Mouse (Mus musculus): ENCODE results near the gene Gm28845. TPM values are rescaled to one million over a fixed set of nuclear protein-coding genes. Genes with fewer than 3 reads are reported as not detected.
A peak's percentile ranks its signal among the peaks of the same experiment; 100 is the strongest.
"Not testable (repeated sequence)": the region's sequence is repeated elsewhere in the genome, so short reads cannot be mapped to it uniquely, and the experiment has no call there.

Gm28845 gene
- total RNA-seq, 2 experiments from 2014 or later, result 0.54 TPM; not detected in 1

GRCm38 (mm10) chr1:65096953-65097352 is 22.4 kb downstream of the Gm28845 start:
- TF ChIP-seq CTCF (IDR thresholded peaks at IDR 0.05), result no peak
- no peak overlapping the region for H3K27ac ChIP-seq
- DNase-seq (ENCODE audit: extremely low spot score in 1 of 2, low spot score in 2 of 2), result no peak
- intact Hi-C loops (cut with DNase I), result no loop called here
- no peak overlapping the region for H3K4me3 ChIP-seq

- no peak overlapping the region for H3K27ac ChIP-seq
- intact Hi-C loops (cut with DNase I), result no loop called here
- no peak for DNase-seq (ENCODE audit: extremely low spot score in 1 of 2, low spot score in 2 of 2)
- H3K4me3 ChIP-seq, result no peak overlapping the region
- TF ChIP-seq CTCF (IDR thresholded peaks at IDR 0.05), result no peak
Observed at GRCm38 (mm10) chr1:65091566-65091965, 27.8 kb downstream of the Gm28845 start.

DNA sequence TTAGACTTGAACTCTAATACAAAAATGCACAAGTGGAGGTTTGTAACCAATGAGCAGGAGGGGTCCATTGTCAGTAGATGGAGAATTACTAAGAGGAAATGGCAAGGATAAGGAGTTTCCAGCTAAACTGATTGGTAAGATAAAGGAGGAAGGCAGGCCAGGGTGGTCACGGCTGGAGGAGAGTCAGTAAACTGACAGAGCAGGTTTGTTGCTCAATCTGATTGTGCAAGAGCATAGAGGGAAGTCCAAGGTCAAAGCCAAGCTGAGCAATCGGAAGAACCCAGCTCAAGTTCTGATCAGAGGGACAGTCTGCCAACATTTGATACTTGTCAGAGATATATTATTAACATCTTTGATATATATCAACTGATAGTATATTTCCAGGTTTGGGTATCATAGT is 29.0 kb downstream of the Gm28845 start:
- intact Hi-C loops (cut with DNase I), result no loop called here
- TF ChIP-seq CTCF (IDR thresholded peaks at IDR 0.05), result no peak
- Histone ChIP-seq H3K27ac (no peak overlapping the region), H3K4me3 (no peak overlapping the region)
- DNase-seq (ENCODE audit: extremely low spot score in 1 of 2, low spot score in 2 of 2), result no peak

- Histone ChIP-seq H3K4me3 (no peak overlapping the region), H3K27ac (no peak overlapping the region)
- intact Hi-C loops (cut with DNase I), result no loop called here
- TF ChIP-seq CTCF (IDR thresholded peaks at IDR 0.05), result no peak
- no peak for DNase-seq (ENCODE audit: extremely low spot score in 1 of 2, low spot score in 2 of 2)
Observed at GRCm38 (mm10) chr1:65088567-65089356, 30.6 kb downstream of the Gm28845 start.

GRCm38 (mm10) chr1:65082188-65082587 is 37.2 kb downstream of the Gm28845 start, which contains the start of gene Crygb:
Crygb (minus strand) TSS chr1:65082288.
- H3K4me3 ChIP-seq, result no peak within 1 kb of the TSS
- TF ChIP-seq CTCF (IDR thresholded peaks at IDR 0.05), result no peak
- intact Hi-C loops (cut with DNase I), result no loop called here
- no peak within 1 kb of the TSS for H3K27ac ChIP-seq
- DNase-seq (ENCODE audit: extremely low spot score in 1 of 2, low spot score in 2 of 2), result no peak

DNA sequence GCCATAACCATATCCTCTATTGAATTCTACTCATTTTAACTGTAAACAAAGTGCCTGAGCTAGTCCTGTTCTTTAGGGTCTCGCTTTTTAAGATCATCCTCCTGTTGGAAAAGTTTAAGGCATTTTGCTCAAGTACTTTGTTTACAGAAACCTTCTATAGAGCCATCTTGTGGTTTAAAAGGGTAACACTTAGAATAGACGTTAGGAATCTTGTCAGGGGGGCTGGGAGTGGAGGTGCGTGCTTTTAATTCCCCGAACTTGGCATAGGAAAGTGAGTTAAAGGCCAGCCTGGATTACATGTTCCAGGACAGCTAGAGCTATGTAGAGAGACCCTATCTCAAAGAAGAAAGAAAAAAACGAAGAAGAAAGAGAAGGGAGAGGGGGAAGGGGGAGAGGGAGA is 43.8 kb downstream of the Gm28845 start:
- H3K4me3 ChIP-seq, result no peak overlapping the region
- no peak overlapping the region for H3K27ac ChIP-seq
- TF ChIP-seq CTCF (IDR thresholded peaks at IDR 0.05), result peak; percentile 52
- no peak for DNase-seq (ENCODE audit: extremely low spot score in 1 of 2, low spot score in 2 of 2)
- intact Hi-C loops (cut with DNase I), result loop anchor here (2.0 to 10.0 kb wide), 2 partner anchors 29 to 1421 kb away; no protein-coding TSS in a partner anchor

- H3K27ac ChIP-seq, result no peak within 1 kb of the TSS
- intact Hi-C loops (cut with DNase I), result loop anchor here (10.0 kb wide), 1 partner anchor 1419 kb away; no protein-coding TSS in a partner anchor
- H3K4me3 ChIP-seq, result no peak within 1 kb of the TSS
- no peak for TF ChIP-seq CTCF (IDR thresholded peaks at IDR 0.05)
- DNase-seq (ENCODE audit: extremely low spot score in 1 of 2, low spot score in 2 of 2), result no peak
Observed at GRCm38 (mm10) chr1:65073589-65073988, 45.8 kb downstream of the Gm28845 start, which contains the start of gene Crygc. Crygc (minus strand) TSS chr1:65073689.

GRCm38 (mm10) chr1:65067842-65068241 is 51.5 kb downstream of the Gm28845 start:
- no peak for TF ChIP-seq CTCF (IDR thresholded peaks at IDR 0.05)
- Histone ChIP-seq H3K27ac (no peak overlapping the region), H3K4me3 (no peak overlapping the region)
- no peak for DNase-seq (ENCODE audit: extremely low spot score in 1 of 2, low spot score in 2 of 2)
- intact Hi-C loops (cut with DNase I), result no loop called here

GRCm38 (mm10) chr1:65064201-65064600 is 55.2 kb downstream of the Gm28845 start:
- no peak for DNase-seq (ENCODE audit: extremely low spot score in 1 of 2, low spot score in 2 of 2)
- no peak overlapping the region for H3K27ac ChIP-seq
- TF ChIP-seq CTCF (IDR thresholded peaks at IDR 0.05), result no peak
- no peak overlapping the region for H3K4me3 ChIP-seq
- intact Hi-C loops (cut with DNase I), result no loop called here

- intact Hi-C loops (cut with DNase I), result no loop called here
- no peak for DNase-seq (ENCODE audit: extremely low spot score in 1 of 2, low spot score in 2 of 2)
- TF ChIP-seq CTCF (IDR thresholded peaks at IDR 0.05), result no peak
Observed at GRCm38 (mm10) chr1:65063352-65063751, 56.0 kb downstream of the Gm28845 start, which contains the start of gene Crygd. Crygd (minus strand) TSS chr1:65063452.

GRCm38 (mm10) chr1:65052140-65052539 is 67.2 kb downstream of the Gm28845 start:
- Histone ChIP-seq H3K4me3 (no peak overlapping the region), H3K27ac (no peak overlapping the region)
- intact Hi-C loops (cut with DNase I), result no loop called here
- TF ChIP-seq CTCF (IDR thresholded peaks at IDR 0.05), result no peak
- no peak for DNase-seq (ENCODE audit: extremely low spot score in 1 of 2, low spot score in 2 of 2)

More at GRCm38 (mm10) chr1:65063352-65063751, 56.0 kb downstream of the Gm28845 start, which contains the start of gene Crygd:
- no peak within 1 kb of the TSS for H3K27ac ChIP-seq
- no peak within 1 kb of the TSS for H3K4me3 ChIP-seq

- DNase-seq (ENCODE audit: extremely low spot score in 1 of 2, low spot score in 2 of 2), result no peak
- no peak for TF ChIP-seq CTCF (IDR thresholded peaks at IDR 0.05)
- no peak overlapping the region for H3K27ac ChIP-seq
- H3K4me3 ChIP-seq, result no peak overlapping the region
- intact Hi-C loops (cut with DNase I), result no loop called here
Observed at GRCm38 (mm10) chr1:65051696-65052095, 67.7 kb downstream of the Gm28845 start.

- H3K4me3 ChIP-seq; H3K27ac ChIP-seq; intact Hi-C loops (cut with DNase I); DNase-seq (ENCODE audit: extremely low spot score in 1 of 2, low spot score in 2 of 2): not testable (repeated sequence)
Observed at GRCm38 (mm10) chr1:65050952-65051351, 68.4 kb downstream of the Gm28845 start, which contains the start of gene Cryge. Cryge (minus strand) TSS chr1:65051149.

Other genes with a start within 250 kb of the Gm28845 start
- gene Plekhm3, start 162.7 kb downstream of the Gm28845 start, total RNA-seq (2021), result 10 to 100 TPM; 40.4 to 41.8 TPM
- not detected for gene Akr1cl, start 86.8 kb downstream of the Gm28845 start, total RNA-seq (2021)
- gene Cryge, start 68.4 kb downstream of the Gm28845 start, total RNA-seq (2021), result not detected
- not detected for gene Crygd, start 56.1 kb downstream of the Gm28845 start, total RNA-seq (2021)
- not detected for gene Crygc, start 45.9 kb downstream of the Gm28845 start, total RNA-seq (2021)
- not detected for gene Crygb, start 37.3 kb downstream of the Gm28845 start, total RNA-seq (2021)
- 1 to 10 TPM in 1 of 2 experiments, under 1 TPM in 1; 0.61 to 1.0 TPM for gene Cryga, start 16.2 kb downstream of the Gm28845 start, total RNA-seq (2021)
- 1 to 10 TPM; 6.0 to 6.6 TPM for gene D630023F18Rik, start 3.7 kb upstream of the Gm28845 start, total RNA-seq (2021)
- gene Idh1, start 66.9 kb upstream of the Gm28845 start, total RNA-seq (2021), result 10 to 100 TPM; 34.4 to 40.7 TPM
- 10 to 100 TPM; 48.3 to 51.7 TPM for gene Pikfyve, start 67.1 kb upstream of the Gm28845 start, total RNA-seq (2021)
- 1 to 10 TPM; 1.4 to 1.8 TPM for gene Pth2r, start 162.5 kb upstream of the Gm28845 start, total RNA-seq (2021)

Data from left cerebral cortex, adult 2 months (tissue).